Mouse (Mus musculus) MEL (cell line): ENCODE measurements at regions not wholly inside any gene's neighbourhood (a gene's known extent, or its start where the extent isn't known, plus 50 kb on each side); places are given as distances from the start of the nearest gene placed in this dataset.

Experiments
- BHLHE40 ChIP-seq: IDR thresholded peaks from 2 replicates; pipeline ENCODE4 v1.6.1; 2012; ENCODE audit warnings: low read depth, mild to moderate bottlenecking, inconsistent platforms, low read length, improper control_type of control experiment, borderline replicate concordance
- CTCF ChIP-seq, 3 experiments: IDR thresholded peaks in 2 of 3; conservative IDR thresholded peaks in 1 of 3; 2 replicates each; pipeline ENCODE4 v1.5.1; 2011 to 2012; ENCODE audit warnings: low read length in 3 of 3, low read depth in 2 of 3, mild to moderate bottlenecking in 2 of 3, improper control_type of control experiment in 1 of 3, inconsistent platforms in 1 of 3, mixed read lengths in 1 of 3, moderate library complexity in 1 of 3; ENCODE audit not compliant: control insufficient read depth in 1 of 3, insufficient read depth in 1 of 3, poor library complexity in 1 of 3, severe bottlenecking in 1 of 3
- E2F4 ChIP-seq: IDR thresholded peaks from 2 replicates; pipeline ENCODE4 v1.6.1; 2011; ENCODE audit warnings: low read depth, low read length, improper control_type of control experiment, borderline replicate concordance
- ETS1 ChIP-seq: IDR thresholded peaks from 2 replicates; pipeline ENCODE4 v1.6.1; 2012; ENCODE audit warnings: low read depth, mild to moderate bottlenecking, inconsistent platforms, low read length, improper control_type of control experiment, moderate library complexity
- KAT2A ChIP-seq: conservative IDR thresholded peaks from 2 replicates; pipeline ENCODE4 v1.6.1; 2012; ENCODE audit warnings: low read depth, low read length, improper control_type of control experiment, inconsistent platforms
- POLR2A ChIP-seq, 2 experiments: IDR thresholded peaks; 2 replicates each; pipeline ENCODE4 v1.6.1; 2011 to 2012; ENCODE audit warnings: low read length in 2 of 2, mild to moderate bottlenecking in 2 of 2, control low read depth in 1 of 2, improper control_type of control experiment in 1 of 2, low read depth in 1 of 2, moderate library complexity in 1 of 2; ENCODE audit not compliant: control insufficient read depth in 1 of 2, insufficient read depth in 1 of 2, poor library complexity in 1 of 2
- POLR2AphosphoS2 ChIP-seq: IDR thresholded peaks from 2 replicates; pipeline ENCODE4 v1.6.1; 2011; ENCODE audit warnings: low read length, improper control_type of control experiment
- RCOR1 ChIP-seq: IDR thresholded peaks from 2 replicates; pipeline ENCODE4 v1.6.1; 2012; ENCODE audit warnings: low read depth, mild to moderate bottlenecking, inconsistent platforms, low read length, improper control_type of control experiment
- TBP ChIP-seq: IDR thresholded peaks from 2 replicates; pipeline ENCODE4 v1.8.0; 2011; ENCODE audit warnings: low read depth, low read length, improper control_type of control experiment
- TCF12 ChIP-seq: IDR thresholded peaks from 2 replicates; pipeline ENCODE4 v1.6.1; 2014; ENCODE audit warnings: low read depth, mild to moderate bottlenecking, inconsistent platforms, low read length, improper control_type of control experiment, moderate library complexity

GRCm38 (mm10) chr5:116894575-116894974 is 221.3 kb downstream of the Suds3 start:
- TF ChIP-seq CTCF (IDR thresholded peaks at IDR 0.05 in 2 of 3, conservative IDR thresholded peaks at IDR 0.05 in 1 of 3; ENCODE audit: control insufficient read depth in 1 of 3, insufficient read depth in 1 of 3, low read depth in 2 of 3, low read length in 3 of 3, poor library complexity in 1 of 3, severe bottlenecking in 1 of 3) = peak in 1 of 3 experiments; percentile 4; a peak in 2 of 6 replicates
- TF ChIP-seq POLR2A (IDR thresholded peaks at IDR 0.05; ENCODE audit: control insufficient read depth in 1 of 2, insufficient read depth in 1 of 2, low read depth in 1 of 2, low read length in 2 of 2, poor library complexity in 1 of 2) = no peak
- TF ChIP-seq ETS1 = no peak
- TF ChIP-seq TCF12 = no peak
- TF ChIP-seq POLR2AphosphoS2 = no peak
- no peak for TF ChIP-seq BHLHE40
- no peak for TF ChIP-seq TBP
- TF ChIP-seq E2F4 = no peak
- no peak for TF ChIP-seq KAT2A
- TF ChIP-seq RCOR1 = no peak
